ENCODE assay signal across 11 mouse cellular contexts in genomic region chr2:28294509-28294908, GRCm38 (mm10).
DNase-seq lines count a peak whose midpoint lies in the region; ATAC-seq and TF ChIP-seq lines count a peak whose summit lies in the region.
"Had no signal": no experiment of that assay in that cellular context is flagged by ENCODE, and none has a peak within 500 bp of the region (broad histone marks: within the 10 kb centered on the region; RNA-seq: fewer than 3 reads in every experiment).

No protein-coding gene starts in this region.

- intact Hi-C loops in left cerebral cortex, adult 2 months (cut with DNase I): no loop called here
- intact Hi-C loops in left cerebral cortex, postnatal 36 days (cut with DNase I): no loop called here
- intact Hi-C loops in left cerebral cortex, postnatal 25 days (cut with DNase I): no loop called here

- H3K4me3 ChIP-seq in left cerebral cortex, adult 2 months: no peak overlapping the region
- no peak overlapping the region for H3K4me3 ChIP-seq in embryonic facial prominence, embryonic 10.5 days
- H3K4me3 ChIP-seq in kidney, embryonic 16.5 days (ENCODE audit: low read length): no peak overlapping the region
- H3K4me3 ChIP-seq: embryonic facial prominence, embryonic 13.5 days; heart, embryonic 13.5 days; stomach, embryonic 15.5 days had no signal

- no peak overlapping the region for H3K4me2 ChIP-seq in kidney, embryonic 16.5 days (replicated peaks; ENCODE audit: low read depth, low read length)
- H3K4me2 ChIP-seq: embryonic facial prominence, embryonic 13.5 days; heart, embryonic 13.5 days; stomach, embryonic 15.5 days had no signal

- H3K9ac ChIP-seq in kidney, embryonic 16.5 days (replicated peaks; ENCODE audit: low read length): no peak overlapping the region
- H3K9ac ChIP-seq: embryonic facial prominence, embryonic 13.5 days; heart, embryonic 13.5 days; stomach, embryonic 15.5 days had no signal

- no peaks in the 10 kb centered on the region for H3K36me3 ChIP-seq in embryonic facial prominence, embryonic 10.5 days (replicated peaks)
- no peaks in the 10 kb centered on the region for H3K36me3 ChIP-seq in kidney, embryonic 16.5 days (ENCODE audit: insufficient read depth, low read length)
- H3K36me3 ChIP-seq: embryonic facial prominence, embryonic 13.5 days; heart, embryonic 13.5 days; stomach, embryonic 15.5 days had no signal

- H3K27me3 ChIP-seq in embryonic facial prominence, embryonic 10.5 days (replicated peaks; ENCODE audit: low read depth, poor library complexity, severe bottlenecking): 0 out of 2 replicates have a peak, but pooled peaks cover 7% of the 10 kb centered on the region
- peaks cover 7% of the 10 kb centered on the region; the same call in 1 of the 2 replicates for H3K27me3 ChIP-seq in kidney, embryonic 16.5 days (ENCODE audit: insufficient read depth, low read length)
- H3K27me3 ChIP-seq: embryonic facial prominence, embryonic 13.5 days; stomach, embryonic 15.5 days had no signal

- TF ChIP-seq CTCF in left cerebral cortex, adult 2 months (IDR thresholded peaks at IDR 0.05): no peak

- DNase-seq in left cerebral cortex, adult 2 months (ENCODE audit: extremely low spot score in 1 of 2, low spot score in 2 of 2): no peak
- no peak for DNase-seq in left cerebral cortex, postnatal 36 days (ENCODE audit: low spot score in 2 of 2)
- peak; percentile 34 for DNase-seq in embryonic facial prominence, embryonic 10.5 days (ENCODE audit: low spot score)
- DNase-seq in skeletal muscle tissue, adult 2 months (ENCODE audit: low read depth, low spot score): peak; percentile 45
- DNase-seq in left cerebral cortex, postnatal 25 days (ENCODE audit: low spot score in 2 of 2): no peak
- no peak for DNase-seq in frontal cortex, postnatal 10 days (ENCODE audit: low spot score in 2 of 2)
- DNase-seq in cerebellum, postnatal 10 days: no peak

- peak; percentile 72 for ATAC-seq in kidney, embryonic 16.5 days (ENCODE audit: low FRiP score, low TSS enrichment)

- WGBS in embryonic facial prominence, embryonic 10.5 days: 56% methylated on average over 7 of the region's 7 CpGs
- 17% methylated on average over 7 of the region's 7 CpGs for WGBS in kidney, embryonic 16.5 days

- H3K9me3 ChIP-seq in embryonic facial prominence, embryonic 10.5 days: no peaks in the 10 kb centered on the region
- no peaks in the 10 kb centered on the region for H3K9me3 ChIP-seq in kidney, embryonic 16.5 days (ENCODE audit: low read length)
- H3K9me3 ChIP-seq: embryonic facial prominence, embryonic 13.5 days; heart, embryonic 13.5 days; stomach, embryonic 15.5 days had no signal

- peaks cover 42% of the 10 kb centered on the region for H3K4me1 ChIP-seq in embryonic facial prominence, embryonic 10.5 days
- peaks cover 15% of the 10 kb centered on the region for H3K4me1 ChIP-seq in kidney, embryonic 16.5 days (ENCODE audit: insufficient read depth, low read length)
- H3K4me1 ChIP-seq: stomach, embryonic 15.5 days had no signal

- H3K27ac ChIP-seq in left cerebral cortex, adult 2 months: peak overlapping the region; percentile 78
- H3K27ac ChIP-seq in embryonic facial prominence, embryonic 10.5 days (replicated peaks): no peak overlapping the region; the same call in 1 of the 2 replicates
- H3K27ac ChIP-seq in kidney, embryonic 16.5 days (ENCODE audit: low read length): no peak overlapping the region
- H3K27ac ChIP-seq: embryonic facial prominence, embryonic 13.5 days; heart, embryonic 13.5 days; stomach, embryonic 15.5 days had no signal

Comparison
In these comparisons a context has a peak if more than half of its experiments do, and no peak if none do; other contexts are left out.
1. DNase-seq: peak in embryonic facial prominence, embryonic 10.5 days (single experiment) and skeletal muscle tissue, adult 2 months (single experiment); none in left cerebral cortex, adult 2 months (0 of 2), left cerebral cortex, postnatal 36 days (0 of 2), left cerebral cortex, postnatal 25 days (0 of 2), frontal cortex, postnatal 10 days (0 of 2) and cerebellum, postnatal 10 days (0 of 2).